In the genomic region with DNA sequence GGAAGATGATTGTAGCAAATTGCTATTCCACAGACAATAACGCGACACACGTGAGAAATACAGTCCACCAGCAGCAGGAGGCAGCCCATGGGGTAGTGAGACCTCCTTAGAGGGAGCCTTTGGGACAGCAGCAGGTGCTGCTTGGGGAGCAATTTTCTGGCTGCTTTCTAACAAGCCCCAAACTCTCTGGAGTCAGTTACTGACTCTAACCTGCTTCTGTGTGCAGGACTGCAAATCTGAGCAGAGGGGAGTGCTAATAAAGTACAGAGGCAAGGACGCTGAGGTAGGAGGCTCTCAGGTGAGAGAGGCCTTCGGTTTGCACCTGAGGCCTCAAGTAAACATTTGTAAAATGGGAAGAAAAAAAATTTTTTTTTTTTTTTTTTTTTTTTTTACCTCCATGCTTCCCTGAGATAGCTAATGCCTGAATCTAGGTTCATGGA, we compare ENCODE assay signal across 8 mouse cellular contexts. TPM values are rescaled to one million over a fixed set of nuclear protein-coding genes. Genes with fewer than 3 reads are reported as not detected.
DNase-seq lines count a peak whose midpoint lies in the region; ATAC-seq and TF ChIP-seq lines count a peak whose summit lies in the region.

No protein-coding gene starts in this region.

- ATAC-seq in hindbrain, embryonic 12.5 days (ENCODE audit: low FRiP score) = no peak
- no peak for ATAC-seq in liver, embryonic 14.5 days (ENCODE audit: insufficient read depth)
- ATAC-seq in stomach, embryonic 14.5 days (ENCODE audit: insufficient number of reproducible peaks, insufficient read depth, low FRiP score, low read depth) = no peak

- H3K4me1 ChIP-seq in cortical plate, adult 2 months (ENCODE audit: control insufficient read depth, insufficient read depth, low read length) = peaks cover 2% of the 10 kb centered on the region; the same call in 1 of the 2 replicates
- peaks cover 9% of the 10 kb centered on the region for H3K4me1 ChIP-seq in hindbrain, embryonic 12.5 days
- peaks cover 9 to 19% of the 10 kb centered on the region in 2 experiments for H3K4me1 ChIP-seq in liver, embryonic 14.5 days (replicated peaks; ENCODE audit: control insufficient read depth in 2 of 2, insufficient read depth in 2 of 2, low read length in 1 of 2)
- H3K4me1 ChIP-seq in stomach, embryonic 14.5 days (ENCODE audit: control insufficient read depth, insufficient read depth, low read length) = no peaks in the 10 kb centered on the region; the same call in 1 of the 2 replicates

- peak overlapping the region; percentile 87 for H3K4me3 ChIP-seq in cortical plate, adult 2 months (ENCODE audit: insufficient read depth, low read length)
- H3K4me3 ChIP-seq in hindbrain, embryonic 12.5 days = peak overlapping the region; percentile 80
- peak overlapping the region; percentile 71 to 86 for H3K4me3 ChIP-seq in liver, embryonic 14.5 days (ENCODE audit: insufficient read depth in 1 of 2, low read depth in 2 of 2, low read length in 2 of 2)
- H3K4me3 ChIP-seq in stomach, embryonic 14.5 days (ENCODE audit: low read depth, low read length) = peak overlapping the region; percentile 59

- WGBS in hindbrain, embryonic 12.5 days = 42% methylated on average over 5 of the region's 5 CpGs
- WGBS in liver, embryonic 14.5 days (ENCODE audit: insufficient replicate concordance) = 49% methylated on average over 5 of the region's 5 CpGs
- WGBS in stomach, embryonic 14.5 days = 32% methylated on average over 5 of the region's 5 CpGs

- H3K9ac ChIP-seq in hindbrain, embryonic 12.5 days = peak overlapping the region; percentile 75
- peak overlapping the region; percentile 77 for H3K9ac ChIP-seq in liver, embryonic 14.5 days (replicated peaks)
- H3K9ac ChIP-seq in stomach, embryonic 14.5 days (replicated peaks; ENCODE audit: low read depth, low read length) = peak overlapping the region; percentile 78

- no peaks in the 10 kb centered on the region for H3K36me3 ChIP-seq in hindbrain, embryonic 12.5 days
- H3K36me3 ChIP-seq in liver, embryonic 14.5 days (replicated peaks; ENCODE audit: control insufficient read depth, insufficient read depth, low read depth) = no peaks in the 10 kb centered on the region
- no peaks in the 10 kb centered on the region for H3K36me3 ChIP-seq in stomach, embryonic 14.5 days (ENCODE audit: control insufficient read depth, insufficient read depth, low read length)

- TF ChIP-seq POLR2A in cortical plate, adult 2 months (IDR thresholded peaks at IDR 0.05; ENCODE audit: extremely low read depth, insufficient read depth, low read length) = no peak

- no peak for TF ChIP-seq EP300 in liver, embryonic 14.5 days (IDR thresholded peaks at IDR 0.05; ENCODE audit: low read depth)

- H3K4me2 ChIP-seq in hindbrain, embryonic 12.5 days (replicated peaks) = peak overlapping the region; percentile 58
- peak overlapping the region; percentile 85 for H3K4me2 ChIP-seq in liver, embryonic 14.5 days (ENCODE audit: low read depth)
- H3K4me2 ChIP-seq in stomach, embryonic 14.5 days (replicated peaks; ENCODE audit: low read depth, low read length) = peak overlapping the region; percentile 61

- H3K9me3 ChIP-seq in hindbrain, embryonic 12.5 days (replicated peaks) = no peaks in the 10 kb centered on the region
- no peaks in the 10 kb centered on the region for H3K9me3 ChIP-seq in liver, embryonic 14.5 days (ENCODE audit: control insufficient read depth, low read length)
- no peaks in the 10 kb centered on the region for H3K9me3 ChIP-seq in stomach, embryonic 14.5 days (ENCODE audit: control insufficient read depth, low read depth, low read length)

- DNase-seq in embryo, embryonic 10.5 days (ENCODE audit: low spot score) = peak; percentile 21
- DNase-seq in embryo, embryonic 10 days (ENCODE audit: low spot score) = no peak
- DNase-seq in B cell, adult 2 months = peak; percentile 31 to 33
- DNase-seq in liver, embryonic 14.5 days (ENCODE audit: low read depth in 3 of 3, low spot score in 3 of 3) = no peak
- DNase-seq in layer of hippocampus, adult 11-12 months (ENCODE audit: low spot score) = no peak

- no peak overlapping the region for H3K27ac ChIP-seq in cortical plate, adult 2 months (ENCODE audit: insufficient read depth, low read length)
- H3K27ac ChIP-seq in hindbrain, embryonic 12.5 days = peak overlapping the region; percentile 77
- H3K27ac ChIP-seq in liver, embryonic 14.5 days = no peak overlapping the region
- peak overlapping the region; percentile 79 for H3K27ac ChIP-seq in stomach, embryonic 14.5 days (ENCODE audit: low read length)

- TF ChIP-seq CTCF in cortical plate, adult 2 months (IDR thresholded peaks at IDR 0.05; ENCODE audit: extremely low read depth, insufficient read depth, low read length) = no peak
- no peak for TF ChIP-seq CTCF in liver, embryonic 14.5 days (IDR thresholded peaks at IDR 0.05; ENCODE audit: low read depth)

- no peaks in the 10 kb centered on the region for H3K27me3 ChIP-seq in hindbrain, embryonic 12.5 days
- H3K27me3 ChIP-seq in liver, embryonic 14.5 days (ENCODE audit: control insufficient read depth, insufficient read depth, low read length) = no peaks in the 10 kb centered on the region
- no peaks in the 10 kb centered on the region for H3K27me3 ChIP-seq in stomach, embryonic 14.5 days (ENCODE audit: control insufficient read depth, insufficient read depth, low read length)

RNA-seq across cellular contexts. Expression of a gene that starts 0.7 kb away (rescaled TPM):
- 10.1 and 10.8 TPM in 2 replicates for polyA plus RNA-seq in cortical plate, adult 2 months (2012; rRNA removed)
- polyA plus RNA-seq in hindbrain, embryonic 12.5 days (2016; fragmentation: Nextera tagmentation; extraction: Ambion mirVana) = 23.8 and 28.5 TPM in 2 replicates
- polyA plus RNA-seq in liver, embryonic 14.5 days (2012; rRNA removed) = 0.79 and 0.84 TPM in 2 replicates
- 1.3 and 1.8 TPM in 2 replicates for polyA plus RNA-seq in liver, embryonic 14.5 days (2014; fragmentation: Nextera tagmentation; extraction: Ambion mirVana)
- polyA plus RNA-seq in stomach, embryonic 14.5 days (2014; fragmentation: Nextera tagmentation; extraction: Ambion mirVana) = 12.1 and 13.3 TPM in 2 replicates

Comparison
In these comparisons a context has a peak if more than half of its experiments do, and no peak if none do; other contexts are left out.
1. DNase-seq: peak in embryo, embryonic 10.5 days (single experiment) and B cell, adult 2 months (2 of 2); none in embryo, embryonic 10 days (single experiment), liver, embryonic 14.5 days (0 of 3) and layer of hippocampus, adult 11-12 months (single experiment).
2. H3K27ac ChIP-seq: peak in hindbrain, embryonic 12.5 days (single experiment) and stomach, embryonic 14.5 days (single experiment); none in cortical plate, adult 2 months (single experiment) and liver, embryonic 14.5 days (single experiment).
3. Peak in every context shown above with its lines, with median percentiles within 50 percentile points of each other: H3K4me3 ChIP-seq, H3K4me2 ChIP-seq and H3K9ac ChIP-seq.